Mouse (Mus musculus) embryo, embryonic 10.5 days (tissue): ENCODE results near the gene 3830417A13Rik.

Experiments used
- DNase-seq: peaks from one replicate; pipeline ENCODE4 v3.0.0-alpha.2; 2015; ENCODE audit warnings: low spot score

Gene 3830417A13Rik

DNA sequence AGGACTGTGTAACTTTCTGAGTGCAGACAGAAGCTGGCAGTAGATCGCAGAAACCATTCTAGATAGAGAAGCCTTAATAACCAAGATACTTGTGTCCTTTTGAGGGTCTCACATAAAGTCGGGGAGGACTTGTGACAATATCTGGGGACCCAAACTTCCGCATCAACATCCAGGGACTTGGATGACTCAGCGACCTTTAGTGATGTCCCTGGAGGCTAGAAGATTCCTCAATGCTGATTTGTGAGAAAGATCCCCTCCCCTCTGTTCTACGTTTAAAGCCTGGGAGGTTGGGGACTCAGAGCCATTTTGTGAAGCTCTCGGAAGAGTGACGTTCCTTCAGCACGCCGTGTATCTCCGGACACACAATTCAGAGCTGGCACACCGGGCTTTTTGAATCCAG, at the start of gene 3830417A13Rik:
3830417A13Rik (plus strand) TSS at position 301 of the 400 bp plus-strand sequence.
- DNase-seq = no peak

GRCm38 (mm10) chrX:64152098-64152497, 21.2 kb upstream of the 3830417A13Rik start, which contains the start of gene Gm6760:
Gene Gm6760, minus strand, starts transcription at chrX:64152198.
- DNase-seq = no peak

- DNase-seq = peak; percentile 0
These were observed 7.9 kb downstream of the 3830417A13Rik start for GRCm38 (mm10) chrX:64181246-64181645.
